Mouse (Mus musculus) naive thymus-derived CD4-positive, alpha-beta T cell, adult 2 months (primary cell): ENCODE results near the gene Gm3371.
"Not testable (repeated sequence)": the region's sequence is repeated elsewhere in the genome, so short reads cannot be mapped to it uniquely, and the experiment has no call there.

Source experiments
- DNase-seq: peaks from one replicate; pipeline ENCODE4 v3.0.0-alpha.2; 2011; ENCODE audit warnings: low read depth

Gm3371 gene

GRCm38 (mm10) chr14:44410588-44410987 is at the start of gene Gm3371:
TSS of gene Gm3371 (minus strand) at chr14:44410688.
- not testable (repeated sequence) for DNase-seq

- not testable (repeated sequence) for DNase-seq
Measured at GRCm38 (mm10) chr14:44433335-44433734, 22.8 kb upstream of the Gm3371 start, which contains the start of gene Gm8232. TSS of gene Gm8232 (plus strand) at chr14:44433635.

- DNase-seq: not testable (repeated sequence)
Measured at GRCm38 (mm10) chr14:44384233-44384632, 26.3 kb downstream of the Gm3371 start.

GRCm38 (mm10) chr14:44365057-44365456 is 45.4 kb downstream of the Gm3371 start, which contains the start of gene Gm8229:
TSS of gene Gm8229 (plus strand) at chr14:44365357.
- DNase-seq: not testable (repeated sequence)

GRCm38 (mm10) chr14:44362301-44362700 is 48.2 kb downstream of the Gm3371 start:
- DNase-seq: not testable (repeated sequence)

GRCm38 (mm10) chr14:44361416-44361815 is 49.1 kb downstream of the Gm3371 start:
- DNase-seq: not testable (repeated sequence)
